Mouse (Mus musculus) embryonic facial prominence, embryonic 10.5 days (tissue): ENCODE measurements at regions not wholly inside any gene's neighbourhood (a gene's known extent, or its start where the extent isn't known, plus 50 kb on each side); places are given as distances from the start of the nearest gene placed in this dataset.
A peak's percentile ranks its signal among the peaks of the same experiment; 100 is the strongest.

ENCODE experiments used
- DNase-seq: peaks from one replicate; pipeline ENCODE4 v3.0.0-alpha.2; 2017; ENCODE audit warnings: low spot score
- H3K27ac ChIP-seq: fragments of 300-500 bp; sonication (generic); replicated peaks from 2 replicates; pipeline ENCODE4 v1.5.1; 2016; ENCODE audit warnings: mild to moderate bottlenecking
- H3K27me3 ChIP-seq: fragments of 300-500 bp; sonication (generic); replicated peaks from 2 replicates; pipeline ENCODE4 v1.6.1; 2016; ENCODE audit warnings: low read depth, mild to moderate bottlenecking; ENCODE audit not compliant: poor library complexity, severe bottlenecking
- H3K36me3 ChIP-seq: fragments of 300-500 bp; sonication (generic); replicated peaks from 2 replicates; pipeline ENCODE4 v1.6.1; 2016; ENCODE audit warnings: mild to moderate bottlenecking, moderate library complexity
- H3K4me1 ChIP-seq: fragments of 300-500 bp; sonication (generic); 2 replicates; pipeline ENCODE4 v1.6.1; 2016
- H3K4me3 ChIP-seq: fragments of 300-500 bp; sonication (generic); 2 replicates; pipeline ENCODE4 v1.5.1; 2016; ENCODE audit warnings: mild to moderate bottlenecking, moderate library complexity
- H3K9me3 ChIP-seq: fragments of 300-500 bp; sonication (generic); 2 replicates; pipeline ENCODE4 v1.6.1; 2016; ENCODE audit warnings: mild to moderate bottlenecking
- WGBS: fragments of 180-500 bp; shearing (Covaris S2); methylation state at CpG from one replicate; pipeline ENCODE4 v1.1.7; 2016; 5-methylcytosine and 5-hydroxymethylcytosine counted together

DNA sequence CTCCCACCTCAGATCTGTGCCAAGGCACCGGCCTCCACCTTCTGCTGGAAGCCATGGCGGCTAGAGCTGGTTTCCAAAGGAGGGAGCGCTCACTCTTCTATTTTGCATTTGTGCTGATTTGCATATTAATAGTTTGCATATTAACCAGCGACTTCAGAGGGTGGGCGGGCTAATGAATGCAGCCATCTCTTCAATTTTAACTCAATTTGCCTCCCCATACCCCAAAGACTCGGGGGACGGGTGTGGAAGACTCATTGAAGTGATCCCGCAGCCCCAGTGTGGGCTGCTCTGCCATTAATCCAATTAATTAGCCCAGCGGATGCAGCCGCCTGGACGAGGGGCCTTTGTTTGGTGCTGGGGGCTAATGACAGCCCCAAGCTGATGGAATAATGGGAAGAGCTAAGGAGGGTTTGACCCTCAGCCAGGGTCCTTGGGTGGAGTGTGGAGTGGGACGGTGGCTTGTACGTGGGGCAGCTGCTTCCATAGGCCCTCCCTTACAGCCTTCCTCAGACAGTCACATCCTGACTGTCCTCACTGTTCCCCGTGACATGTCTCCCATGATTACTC, 103.0 kb downstream of the Gm26897 start:
- Histone ChIP-seq H3K36me3 (no peaks in the 10 kb centered on the region), H3K9me3 (no peaks in the 10 kb centered on the region), H3K4me1 (peaks cover 21% of the 10 kb centered on the region), H3K27me3 (peaks cover 66% of the 10 kb centered on the region), H3K4me3 (peak overlapping the region; percentile 28), H3K27ac (peak overlapping the region; percentile 51)
- 9% methylated on average over 14 of the region's 14 CpGs for WGBS
- no peak for DNase-seq

DNA sequence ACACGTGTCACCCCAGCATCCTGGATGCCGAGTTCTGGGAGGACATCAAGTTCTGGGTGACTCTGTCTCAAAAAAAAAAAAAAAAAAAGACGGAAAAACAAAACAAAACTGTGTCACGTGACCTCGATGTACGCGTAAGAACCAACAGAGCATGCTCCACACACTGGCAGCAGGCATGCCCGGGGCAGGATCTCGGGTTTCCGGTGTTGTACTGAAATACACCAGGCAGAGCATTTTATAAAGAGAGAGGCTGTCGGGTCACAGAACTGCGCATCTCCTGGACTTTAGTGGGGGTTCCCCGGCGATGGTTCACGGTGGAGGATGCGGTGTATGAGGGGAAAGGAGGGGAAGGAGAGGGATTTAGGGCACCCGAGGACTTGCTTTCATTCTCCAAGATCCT, 108.7 kb downstream of the Gm26897 start:
- 43% methylated on average over 17 of the region's 17 CpGs for WGBS
- H3K4me3 ChIP-seq: peak overlapping the region; percentile 14; the same call in 1 of the 2 replicates
- no peaks in the 10 kb centered on the region for H3K36me3 ChIP-seq
- DNase-seq: peak; percentile 63
- peaks cover 61% of the 10 kb centered on the region for H3K27me3 ChIP-seq
- H3K27ac ChIP-seq: peak overlapping the region; percentile 66
- no peaks in the 10 kb centered on the region for H3K9me3 ChIP-seq
- H3K4me1 ChIP-seq: peaks cover 34% of the 10 kb centered on the region

DNA sequence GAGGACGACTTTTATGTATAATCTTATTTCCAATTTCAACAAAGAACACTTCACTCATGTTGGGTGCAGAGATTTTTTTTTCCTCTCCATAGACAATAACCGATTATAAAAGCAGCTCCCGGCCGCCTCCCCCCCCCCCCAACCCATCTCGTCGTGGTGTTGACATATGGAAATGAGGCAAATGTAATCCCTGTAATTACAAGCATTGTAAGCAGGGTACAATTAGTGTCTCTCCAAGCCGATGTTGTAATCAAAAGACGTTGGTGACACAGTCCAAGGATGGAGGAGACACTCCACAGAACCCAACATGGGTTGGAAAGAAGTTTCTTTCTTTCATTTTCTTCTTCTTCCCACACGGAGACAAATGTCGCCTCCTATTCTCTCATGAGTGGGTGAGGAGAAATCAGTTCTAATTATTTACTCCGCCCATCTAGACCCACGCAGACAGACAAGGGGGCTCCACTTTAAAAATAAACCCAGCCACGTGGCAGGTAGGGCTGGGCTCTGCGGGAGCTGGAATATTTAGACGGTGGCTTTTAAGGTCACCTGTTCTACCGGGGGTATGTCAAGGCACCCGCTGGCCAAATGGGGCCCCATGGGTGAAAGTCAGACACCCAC, 110.0 kb downstream of the Gm26897 start:
- Histone ChIP-seq H3K4me1 (peaks cover 34% of the 10 kb centered on the region), H3K27ac (no peak overlapping the region), H3K36me3 (no peaks in the 10 kb centered on the region), H3K4me3 (no peak overlapping the region), H3K27me3 (peaks cover 48% of the 10 kb centered on the region), H3K9me3 (0 out of 2 replicates have a peak, but pooled peaks cover 3% of the 10 kb centered on the region)
- 37% methylated on average over 17 of the region's 17 CpGs for WGBS
- DNase-seq: no peak

DNA sequence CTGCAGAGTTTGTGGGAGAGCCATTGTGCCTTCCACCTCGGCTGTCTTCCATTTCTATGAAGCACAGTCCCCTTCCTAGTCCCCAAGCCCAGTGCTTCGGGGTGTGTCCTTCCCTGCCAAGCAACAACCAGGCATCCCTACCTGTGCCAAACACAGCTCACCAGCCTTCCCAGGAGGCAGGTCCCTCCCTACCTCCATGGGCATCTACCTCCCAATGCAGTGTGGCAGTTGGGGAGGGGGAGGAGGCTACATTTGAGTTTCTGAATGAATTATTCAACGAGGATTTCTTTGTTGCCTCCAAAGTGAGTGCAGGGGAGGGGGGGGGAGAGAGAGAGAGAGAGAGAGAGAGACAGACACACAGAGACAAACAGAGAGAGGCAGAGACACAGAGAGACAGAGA, 110.8 kb downstream of the Gm26897 start:
- 0 out of 2 replicates have a peak, but pooled peaks cover 6% of the 10 kb centered on the region for H3K9me3 ChIP-seq
- peaks cover 40% of the 10 kb centered on the region for H3K27me3 ChIP-seq
- peaks cover 34% of the 10 kb centered on the region for H3K4me1 ChIP-seq
- no peak overlapping the region for H3K4me3 ChIP-seq
- no peaks in the 10 kb centered on the region for H3K36me3 ChIP-seq
- 47% methylated on average over 3 of the region's 3 CpGs for WGBS
- H3K27ac ChIP-seq: peak overlapping the region; percentile 35; the same call in 1 of the 2 replicates
- no peak for DNase-seq

DNA sequence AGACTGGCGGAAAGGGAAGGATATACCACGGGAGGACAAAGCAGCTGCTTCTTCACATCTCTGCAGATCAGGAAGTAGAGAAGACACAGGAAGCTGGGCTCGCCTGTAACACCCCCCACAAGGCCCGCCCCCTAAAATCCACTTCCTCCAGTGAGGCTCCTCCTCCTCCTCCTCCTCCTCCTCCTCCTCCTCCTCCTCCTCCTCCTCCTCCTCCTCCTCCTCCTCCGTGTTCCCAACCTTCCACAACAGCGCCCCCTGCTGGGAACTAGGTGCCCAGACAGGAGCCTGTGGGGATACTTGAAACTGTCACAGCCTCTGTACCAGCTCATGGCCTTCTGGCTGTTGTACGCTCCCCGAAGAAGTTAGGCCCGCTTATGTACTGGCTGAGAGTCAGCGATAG, 115.2 kb downstream of the Gm26897 start:
- Histone ChIP-seq H3K4me3 (no peak overlapping the region), H3K4me1 (peaks cover 29% of the 10 kb centered on the region), H3K27me3 (peaks cover 18% of the 10 kb centered on the region), H3K9me3 (0 out of 2 replicates have a peak, but pooled peaks cover 6% of the 10 kb centered on the region), H3K27ac (no peak overlapping the region), H3K36me3 (no peaks in the 10 kb centered on the region)
- WGBS: 85% methylated on average over 9 of the region's 10 CpGs
- peak; percentile 32 for DNase-seq

DNA sequence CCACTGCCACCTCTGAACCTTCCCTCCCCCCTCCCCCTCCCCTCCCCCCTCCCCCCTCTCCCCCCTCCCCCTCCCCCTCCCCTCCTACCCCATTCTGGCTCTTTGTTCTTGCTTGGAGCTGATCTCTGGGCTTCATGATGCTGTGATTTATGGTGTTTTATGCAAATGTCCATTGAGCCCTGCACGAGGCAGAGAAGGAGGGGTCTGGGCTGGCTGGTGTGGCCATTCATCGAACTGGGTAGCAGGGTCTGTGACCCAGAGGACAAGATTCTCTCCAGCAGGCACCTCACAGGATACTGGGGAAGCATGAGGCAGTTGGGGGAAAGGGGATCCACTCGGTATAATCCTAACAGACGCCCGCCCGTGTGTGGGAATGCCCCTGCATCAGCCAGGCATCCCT, 119.0 kb downstream of the Gm26897 start:
- DNase-seq: no peak
- H3K4me3 ChIP-seq: no peak overlapping the region
- peaks cover 2% of the 10 kb centered on the region; the same call in 1 of the 2 replicates for H3K27me3 ChIP-seq
- WGBS: 62% methylated on average over 6 of the region's 6 CpGs
- H3K36me3 ChIP-seq: no peaks in the 10 kb centered on the region
- H3K27ac ChIP-seq: peak overlapping the region; percentile 12
- H3K9me3 ChIP-seq: 0 out of 2 replicates have a peak, but pooled peaks cover 6% of the 10 kb centered on the region
- peaks cover 43% of the 10 kb centered on the region for H3K4me1 ChIP-seq

DNA sequence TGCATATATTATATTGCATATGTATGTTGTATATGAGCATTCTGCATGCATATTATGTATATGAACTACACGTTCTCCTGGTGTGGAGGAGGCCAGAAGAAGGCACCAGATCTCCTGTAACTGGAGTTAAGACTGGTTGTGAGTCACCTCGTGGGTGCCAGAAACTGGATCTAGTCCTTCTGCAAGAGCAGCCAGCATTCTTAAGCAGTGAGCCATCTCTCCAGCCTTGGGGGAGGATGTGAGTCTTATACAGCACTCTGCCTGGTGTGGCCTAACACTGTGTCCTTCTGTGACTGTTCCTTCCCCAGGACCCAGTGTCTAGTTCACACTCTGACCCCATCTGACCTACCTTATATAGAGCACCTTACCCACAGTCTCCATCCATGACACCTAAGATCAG, 121.6 kb downstream of the Gm26897 start:
- H3K27me3 ChIP-seq: peaks cover 7% of the 10 kb centered on the region
- WGBS: 81% methylated on average over 2 of the region's 2 CpGs
- no peak for DNase-seq
- H3K9me3 ChIP-seq: no peaks in the 10 kb centered on the region
- peaks cover 50% of the 10 kb centered on the region for H3K4me1 ChIP-seq
- no peak overlapping the region for H3K4me3 ChIP-seq
- H3K27ac ChIP-seq: no peak overlapping the region
- no peaks in the 10 kb centered on the region for H3K36me3 ChIP-seq

DNA sequence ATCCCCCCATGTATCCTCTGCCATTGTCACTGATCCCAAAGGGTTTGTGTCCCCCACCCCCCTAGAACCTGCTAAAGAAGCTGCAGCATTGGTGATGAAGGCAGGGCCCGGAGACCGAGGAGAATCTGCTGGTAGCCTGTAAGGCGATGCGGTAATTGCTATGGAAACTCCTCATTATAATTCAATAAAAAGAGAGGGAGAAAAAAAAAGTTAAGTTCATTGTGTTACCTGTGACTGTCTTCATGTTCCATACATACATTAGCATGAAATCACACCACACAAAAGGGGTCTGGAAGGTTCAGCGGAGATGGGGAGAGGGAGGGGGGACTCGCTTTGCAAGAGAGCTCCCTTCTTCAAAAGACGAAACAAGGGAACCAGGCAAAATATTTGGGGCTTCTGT, 123.5 kb downstream of the Gm26897 start:
- H3K27me3 ChIP-seq: peaks cover 7% of the 10 kb centered on the region
- H3K4me1 ChIP-seq: peaks cover 50% of the 10 kb centered on the region
- no peak overlapping the region for H3K4me3 ChIP-seq
- no peak overlapping the region; the same call in 1 of the 2 replicates for H3K27ac ChIP-seq
- no peaks in the 10 kb centered on the region for H3K36me3 ChIP-seq
- no peak for DNase-seq
- WGBS: 85% methylated on average over 7 of the region's 7 CpGs
- H3K9me3 ChIP-seq: no peaks in the 10 kb centered on the region

DNA sequence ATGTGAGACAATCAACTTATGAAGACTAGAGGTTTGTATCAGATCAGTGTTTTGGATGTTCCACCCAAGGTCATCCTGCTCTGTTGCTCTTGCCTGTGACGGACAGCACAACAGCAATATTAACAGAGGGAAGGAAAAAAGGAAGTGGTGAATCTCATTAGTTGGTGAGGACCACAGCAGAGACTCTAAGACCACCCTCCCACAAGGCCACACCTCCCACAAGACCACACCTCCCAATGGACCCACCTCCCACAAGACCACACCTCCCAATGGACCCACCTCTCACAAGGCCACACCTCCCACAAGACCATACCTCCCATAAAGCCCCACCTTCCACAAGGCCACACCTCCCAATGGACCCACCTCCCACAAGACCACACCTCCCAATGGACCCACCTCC, 126.7 kb downstream of the Gm26897 start:
- Histone ChIP-seq H3K27me3 (peaks cover 7% of the 10 kb centered on the region), H3K9me3 (no peaks in the 10 kb centered on the region), H3K36me3 (no peaks in the 10 kb centered on the region), H3K4me3 (no peak overlapping the region), H3K4me1 (peaks cover 37% of the 10 kb centered on the region), H3K27ac (no peak overlapping the region)
- 96% methylated on average over 1 of the region's 1 CpGs for WGBS
- no peak for DNase-seq

DNA sequence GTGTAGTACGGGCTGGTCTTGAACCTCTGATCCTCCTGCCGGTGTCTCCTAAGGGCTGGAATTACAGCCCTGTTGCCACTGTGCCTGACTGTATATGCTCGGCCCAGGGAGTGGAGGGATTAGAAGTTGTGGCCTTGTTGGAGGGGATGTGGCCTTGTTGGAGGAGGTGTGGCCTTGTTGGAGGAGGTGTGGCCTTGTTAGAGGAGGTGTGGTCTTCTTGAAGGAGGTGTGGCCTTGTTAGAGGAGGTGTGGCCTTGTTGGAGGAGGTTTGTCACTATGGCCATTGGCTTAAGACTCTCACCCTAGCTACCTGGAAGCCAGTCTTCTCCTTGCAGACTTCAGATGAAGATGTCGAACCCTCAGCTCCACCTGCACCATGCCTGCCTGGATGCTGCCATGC, 128.6 kb downstream of the Gm26897 start:
- Histone ChIP-seq H3K27ac (no peak overlapping the region), H3K4me3 (no peak overlapping the region), H3K27me3 (peaks cover 12% of the 10 kb centered on the region), H3K9me3 (no peaks in the 10 kb centered on the region), H3K36me3 (no peaks in the 10 kb centered on the region), H3K4me1 (peaks cover 21% of the 10 kb centered on the region)
- DNase-seq: no peak
- 92% methylated on average over 4 of the region's 4 CpGs for WGBS

DNA sequence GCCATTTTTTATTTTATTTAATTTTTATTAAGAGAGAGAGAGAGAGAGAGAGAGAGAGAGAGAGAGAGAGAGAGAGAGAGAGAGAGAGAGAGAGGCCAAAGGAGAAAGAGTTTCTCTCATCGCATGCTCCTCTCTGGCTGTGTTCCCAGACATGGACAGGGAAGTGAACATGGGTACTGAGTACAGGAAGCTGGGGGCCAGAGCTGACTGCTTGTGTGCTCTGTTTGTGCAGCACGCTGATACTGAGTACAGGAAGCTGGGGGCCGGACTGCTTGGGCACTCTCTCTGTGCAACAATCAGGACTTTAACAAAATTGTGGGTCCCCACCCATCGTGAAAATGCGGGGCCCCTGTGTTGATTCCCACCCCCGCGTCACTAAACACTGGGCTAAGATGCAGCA, 130.2 kb downstream of the Gm26897 start:
- WGBS: 71% methylated on average over 7 of the region's 7 CpGs
- Histone ChIP-seq H3K27ac (no peak overlapping the region), H3K9me3 (no peaks in the 10 kb centered on the region), H3K36me3 (no peaks in the 10 kb centered on the region), H3K27me3 (peaks cover 8% of the 10 kb centered on the region), H3K4me1 (peaks cover 10% of the 10 kb centered on the region; the same call in 1 of the 2 replicates), H3K4me3 (no peak overlapping the region)
- DNase-seq: no peak

DNA sequence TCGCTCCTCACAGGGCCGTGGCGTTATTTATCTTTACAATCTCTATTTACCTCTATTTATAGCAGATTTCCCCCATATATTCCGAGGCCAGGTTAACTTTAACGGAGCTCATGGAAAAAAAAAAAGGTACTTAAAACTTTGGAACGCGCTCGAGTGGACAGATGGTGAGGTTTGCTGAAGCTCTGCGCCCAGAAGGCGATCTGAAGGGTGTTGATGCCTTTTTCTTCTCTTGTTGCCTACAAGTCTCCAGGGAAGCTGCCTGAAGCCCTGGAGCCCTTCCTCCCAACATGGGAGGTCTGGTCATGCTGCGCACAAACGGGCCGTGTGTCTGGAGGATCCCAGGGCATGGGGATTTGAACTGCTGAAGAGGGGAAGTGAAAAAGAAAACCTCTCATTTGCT, 130.9 kb downstream of the Gm26897 start:
- 80% methylated on average over 13 of the region's 13 CpGs for WGBS
- Histone ChIP-seq H3K4me1 (peaks cover 10% of the 10 kb centered on the region; the same call in 1 of the 2 replicates), H3K27ac (no peak overlapping the region), H3K9me3 (no peaks in the 10 kb centered on the region), H3K27me3 (peaks cover 8% of the 10 kb centered on the region), H3K36me3 (no peaks in the 10 kb centered on the region), H3K4me3 (no peak overlapping the region)
- no peak for DNase-seq

DNA sequence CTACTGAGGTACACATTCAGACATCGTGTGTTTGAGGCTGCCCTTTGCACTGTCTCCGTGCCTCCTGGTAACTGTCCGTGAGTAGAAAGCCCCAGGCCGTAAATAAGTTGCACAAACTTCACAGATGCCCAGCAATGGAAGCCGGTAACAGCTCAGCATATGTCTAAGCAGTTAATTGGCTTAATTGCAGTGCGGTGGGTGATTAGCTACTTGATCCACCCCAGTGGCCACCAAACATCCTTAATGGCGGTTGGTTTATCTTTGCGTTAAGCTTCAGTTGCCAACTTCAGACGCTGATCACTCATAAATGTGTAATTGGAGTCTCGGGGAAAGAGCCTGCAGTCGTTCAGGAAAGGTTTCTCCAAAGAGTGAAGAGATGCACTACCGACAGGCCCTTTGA, 135.3 kb downstream of the Gm26897 start:
- H3K27me3 ChIP-seq: peaks cover 8% of the 10 kb centered on the region
- 66% methylated on average over 12 of the region's 12 CpGs for WGBS
- DNase-seq: no peak
- peaks cover 9% of the 10 kb centered on the region; the same call in 1 of the 2 replicates for H3K4me1 ChIP-seq
- peaks cover 38% of the 10 kb centered on the region for H3K9me3 ChIP-seq
- H3K36me3 ChIP-seq: no peaks in the 10 kb centered on the region
- H3K4me3 ChIP-seq: no peak overlapping the region
- H3K27ac ChIP-seq: no peak overlapping the region; the same call in 1 of the 2 replicates
